Mouse (Mus musculus): ENCODE measurements at regions not wholly inside any gene's neighbourhood (a gene's known extent, or its start where the extent isn't known, plus 50 kb on each side); places are given as distances from the start of the nearest gene placed in this dataset.

- peak; percentile 55 for DNase-seq (ENCODE audit: low read depth, low spot score)
Measured at GRCm38 (mm10) chr6:133511830-133512229, 219.8 kb downstream of the 5530400C23Rik start.

- no peak for DNase-seq (ENCODE audit: low read depth, low spot score)
Measured at GRCm38 (mm10) chr6:133553533-133553932, 261.5 kb downstream of the 5530400C23Rik start.

DNA sequence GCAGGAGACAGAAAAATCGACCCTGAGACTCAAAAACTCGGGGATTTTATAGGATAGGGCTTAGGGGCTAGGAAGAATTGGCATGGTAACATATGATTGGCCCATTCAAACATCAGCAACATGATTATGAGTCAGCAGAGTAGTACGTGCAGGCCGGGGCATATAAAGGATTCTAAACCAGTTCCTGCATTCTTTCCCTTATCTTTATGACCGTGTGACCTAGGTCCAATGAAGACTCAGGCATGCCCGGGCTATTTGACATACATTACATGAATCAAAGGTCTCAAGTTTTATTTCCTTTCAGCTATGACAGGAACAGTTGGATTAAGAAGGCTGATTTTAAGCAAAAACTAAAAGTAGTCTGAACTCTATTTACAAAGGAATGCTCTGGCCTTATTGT, 262.2 kb downstream of the 5530400C23Rik start:
- no peak for DNase-seq (ENCODE audit: low read depth, low spot score)

All from ES-CJ7 (cell line).